Mouse (Mus musculus) cerebellum, adult 11-12 months (tissue): ENCODE measurements around the gene Tmem247.

Experiments used
- DNase-seq: peaks from one replicate; pipeline ENCODE4 v3.0.0; 2022

Gene Tmem247

GRCm38 (mm10) chr17:86917048-86917447, at the start of gene Tmem247:
TSS of gene Tmem247 (plus strand) at chr17:86917348.
- no peak for DNase-seq

GRCm38 (mm10) chr17:86870586-86870985, 46.6 kb upstream of the Tmem247 start:
- DNase-seq, result no peak

- DNase-seq, result no peak
These were observed 44.5 kb upstream of the Tmem247 start for GRCm38 (mm10) chr17:86872643-86873042.

- no peak for DNase-seq
These were observed 40.2 kb upstream of the Tmem247 start for GRCm38 (mm10) chr17:86876940-86877339.

- no peak for DNase-seq
These were observed 39.4 kb upstream of the Tmem247 start for GRCm38 (mm10) chr17:86877747-86878146.

GRCm38 (mm10) chr17:86880056-86880455, 37.1 kb upstream of the Tmem247 start:
- no peak for DNase-seq

GRCm38 (mm10) chr17:86880461-86881044, 36.6 kb upstream of the Tmem247 start:
- DNase-seq, result no peak

- DNase-seq, result no peak
These were observed 22.0 kb upstream of the Tmem247 start for GRCm38 (mm10) chr17:86895191-86895590.

GRCm38 (mm10) chr17:86897486-86898165, 19.5 kb upstream of the Tmem247 start:
- no peak for DNase-seq

GRCm38 (mm10) chr17:86899821-86900220, 17.3 kb upstream of the Tmem247 start:
- no peak for DNase-seq

- no peak for DNase-seq
These were observed 16.6 kb upstream of the Tmem247 start for GRCm38 (mm10) chr17:86900564-86900963.

- DNase-seq, result no peak
These were observed 14.6 kb upstream of the Tmem247 start for GRCm38 (mm10) chr17:86902399-86903067.

GRCm38 (mm10) chr17:86903596-86903995, 13.6 kb upstream of the Tmem247 start:
- no peak for DNase-seq

GRCm38 (mm10) chr17:86904206-86904605, 12.9 kb upstream of the Tmem247 start:
- DNase-seq, result no peak

- peak; percentile 26 for DNase-seq
These were observed 11.6 kb upstream of the Tmem247 start for GRCm38 (mm10) chr17:86905297-86906135.

GRCm38 (mm10) chr17:86906136-86906461, 11.0 kb upstream of the Tmem247 start:
- DNase-seq, result peak; percentile 53

- no peak for DNase-seq
These were observed 10.5 kb upstream of the Tmem247 start for GRCm38 (mm10) chr17:86906601-86907000.

GRCm38 (mm10) chr17:86907092-86907491, 10.1 kb upstream of the Tmem247 start:
- DNase-seq, result no peak

GRCm38 (mm10) chr17:86908316-86908715, 8.8 kb upstream of the Tmem247 start:
- no peak for DNase-seq

GRCm38 (mm10) chr17:86909733-86910495, 7.2 kb upstream of the Tmem247 start:
- DNase-seq, result no peak

GRCm38 (mm10) chr17:86911261-86911660, 5.9 kb upstream of the Tmem247 start:
- no peak for DNase-seq

- DNase-seq, result no peak
These were observed 4.0 kb upstream of the Tmem247 start for GRCm38 (mm10) chr17:86913003-86913607.
